Mouse (Mus musculus): Measurements from ENCODE around the gene Phf20.
"Not testable (repeated sequence)": the region's sequence is repeated elsewhere in the genome, so short reads cannot be mapped to it uniquely, and the experiment has no call there.

Gene Phf20

DNA sequence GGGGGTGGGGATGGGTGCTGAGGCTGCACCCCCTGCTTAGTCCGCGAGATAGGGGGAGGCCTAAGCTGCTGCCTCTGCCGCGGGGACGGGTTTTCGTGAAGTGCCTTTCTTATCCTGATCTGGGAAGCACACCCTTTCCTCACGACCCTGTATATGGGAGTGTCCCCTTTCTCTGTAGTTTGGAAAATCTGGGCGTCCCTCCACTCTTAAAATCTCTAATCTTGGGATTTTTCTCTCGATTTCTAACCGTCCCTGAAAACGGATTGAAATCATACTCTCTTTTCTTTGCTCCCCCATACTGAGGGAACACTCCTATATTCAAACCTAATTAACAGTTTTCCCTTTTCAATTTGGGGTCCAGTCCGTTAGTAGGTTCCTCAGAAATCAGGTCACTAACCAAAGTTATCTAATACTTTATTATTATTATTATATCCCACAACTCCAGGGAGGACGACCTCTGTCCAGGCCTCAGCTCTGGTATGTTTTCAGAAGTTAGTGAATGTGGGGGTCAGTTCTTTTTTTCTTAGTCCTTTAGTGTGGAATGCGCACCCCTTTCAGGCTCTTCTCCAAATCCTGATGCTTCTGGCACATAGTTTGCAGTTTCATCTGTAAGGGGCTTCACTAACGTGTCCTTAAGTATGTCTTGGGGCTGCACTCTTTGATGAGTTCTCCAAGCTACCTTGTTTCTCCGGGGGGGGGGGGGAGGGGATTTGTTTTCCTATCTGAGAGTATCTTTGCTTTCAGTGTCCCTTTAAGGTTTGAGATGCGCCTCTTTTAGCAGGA is 1.1 kb downstream of the Phf20 start:
- no peak for DNase-seq (ENCODE audit: extremely low spot score)

GRCm38 (mm10) chr2:156199944-156200343 is 3.7 kb downstream of the Phf20 start:
- no peak for DNase-seq (ENCODE audit: extremely low spot score)

DNA sequence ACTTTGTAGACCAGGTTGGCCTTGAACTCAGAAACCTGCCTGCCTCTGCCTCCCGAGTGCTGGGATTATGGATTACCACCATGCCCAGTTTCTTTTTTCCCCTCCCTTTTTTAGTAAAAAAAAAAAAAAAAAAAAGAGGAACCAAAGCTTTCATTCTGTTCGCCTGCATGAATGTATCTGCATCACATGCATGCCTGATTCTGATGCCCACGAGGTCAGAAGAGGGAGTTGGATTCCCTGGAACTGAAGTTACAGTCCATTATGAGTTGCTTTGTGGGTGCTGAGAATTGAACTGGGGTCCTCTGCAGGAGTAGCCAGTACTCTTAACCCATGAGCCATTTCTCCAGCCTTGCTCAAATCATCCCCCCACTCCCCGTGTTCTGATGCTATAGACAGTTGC is 5.2 kb downstream of the Phf20 start:
- DNase-seq (ENCODE audit: extremely low spot score) = no peak

GRCm38 (mm10) chr2:156202848-156203437 is 6.7 kb downstream of the Phf20 start:
- no peak for DNase-seq (ENCODE audit: extremely low spot score)

DNA sequence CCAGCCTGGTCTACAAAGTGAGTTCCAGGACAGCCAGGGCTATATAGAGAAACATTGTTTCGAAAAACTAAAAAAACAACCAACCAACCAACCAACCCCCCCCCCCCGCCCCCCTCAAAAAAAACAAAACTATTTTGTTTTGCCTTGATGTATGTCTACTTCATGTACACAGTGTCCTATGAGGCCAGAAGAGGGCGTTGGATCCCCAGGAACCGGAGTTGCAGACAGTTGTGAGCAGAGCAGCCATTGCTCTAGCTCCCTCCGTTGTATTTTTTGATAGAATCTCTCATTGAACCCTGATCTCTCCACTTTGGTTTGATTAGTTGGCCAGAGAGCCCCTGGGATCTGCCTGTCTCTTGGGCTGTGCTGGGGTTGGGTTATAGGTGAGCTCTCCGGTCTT is 7.7 kb downstream of the Phf20 start:
- DNase-seq (ENCODE audit: extremely low spot score) = no peak

DNA sequence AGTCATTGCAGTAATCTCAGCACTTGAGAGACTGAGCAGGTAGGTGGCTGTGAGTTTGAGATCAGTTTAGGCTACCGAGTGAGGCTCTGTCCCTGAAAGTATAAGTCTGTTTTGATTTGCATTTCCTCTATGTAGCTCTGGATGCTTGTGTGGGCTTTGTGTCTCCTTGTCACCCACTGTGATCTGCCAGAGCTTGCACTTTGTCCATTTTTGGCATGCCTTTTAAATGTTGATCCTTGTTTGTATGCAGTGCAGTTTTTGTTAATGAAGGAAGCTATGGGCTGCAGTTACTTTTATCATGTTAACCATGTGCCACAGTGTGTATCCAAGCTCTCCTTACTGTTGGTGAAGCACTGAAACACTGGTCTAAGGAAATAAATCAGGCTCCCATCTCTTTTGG is 21.5 kb downstream of the Phf20 start:
- DNase-seq (ENCODE audit: extremely low spot score) = no peak

GRCm38 (mm10) chr2:156222100-156222499 is 25.8 kb downstream of the Phf20 start:
- DNase-seq (ENCODE audit: extremely low spot score) = no peak

DNA sequence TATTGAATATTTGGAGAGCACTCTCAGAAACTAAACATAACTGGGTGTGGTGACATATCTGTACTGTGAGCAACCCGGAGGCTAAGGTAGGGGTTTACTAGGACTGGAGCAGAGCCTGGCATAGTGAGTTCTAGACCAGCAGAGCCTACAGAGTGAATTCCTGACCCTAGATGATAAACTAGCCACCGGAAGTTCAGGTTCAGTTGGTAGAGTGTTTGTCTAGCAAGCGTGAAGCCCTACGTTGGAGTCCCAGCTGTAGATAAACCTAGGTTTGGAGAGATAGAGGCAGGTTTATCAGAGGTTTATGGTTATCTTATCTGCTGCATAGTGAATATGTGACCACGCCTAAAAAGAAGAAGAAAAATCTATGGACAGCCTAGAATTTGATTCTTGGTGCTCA is 27.8 kb downstream of the Phf20 start:
- no peak for DNase-seq (ENCODE audit: extremely low spot score)

- DNase-seq (ENCODE audit: extremely low spot score) = no peak
Observed at GRCm38 (mm10) chr2:156227689-156228088, 31.4 kb downstream of the Phf20 start.

GRCm38 (mm10) chr2:156229171-156229570 is 32.9 kb downstream of the Phf20 start:
- no peak for DNase-seq (ENCODE audit: extremely low spot score)

- no peak for DNase-seq (ENCODE audit: extremely low spot score)
Observed at GRCm38 (mm10) chr2:156231340-156231739, 35.1 kb downstream of the Phf20 start.

- no peak for DNase-seq (ENCODE audit: extremely low spot score)
Observed at GRCm38 (mm10) chr2:156233275-156233948, 37.1 kb downstream of the Phf20 start.

DNA sequence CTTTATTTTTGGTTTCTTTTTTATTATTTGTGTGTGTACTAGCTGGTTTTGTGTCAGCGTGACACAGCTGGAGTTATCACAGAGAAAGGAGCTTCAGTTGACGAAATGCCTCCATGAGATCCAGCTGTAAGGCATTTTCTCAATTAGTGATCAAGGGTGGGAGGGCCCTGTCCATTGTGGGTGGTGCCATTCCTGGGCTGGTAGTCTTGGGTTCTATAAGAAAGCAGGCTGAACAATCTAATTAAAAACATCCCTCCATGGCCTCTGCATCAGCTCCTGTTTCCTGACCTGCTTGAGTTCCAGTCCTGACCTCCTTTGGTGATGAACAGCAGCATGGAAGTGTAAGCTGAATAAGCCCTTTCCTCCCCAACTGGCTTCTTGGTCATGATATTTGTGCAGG is 37.8 kb downstream of the Phf20 start:
- DNase-seq (ENCODE audit: extremely low spot score) = not testable (repeated sequence)

DNA sequence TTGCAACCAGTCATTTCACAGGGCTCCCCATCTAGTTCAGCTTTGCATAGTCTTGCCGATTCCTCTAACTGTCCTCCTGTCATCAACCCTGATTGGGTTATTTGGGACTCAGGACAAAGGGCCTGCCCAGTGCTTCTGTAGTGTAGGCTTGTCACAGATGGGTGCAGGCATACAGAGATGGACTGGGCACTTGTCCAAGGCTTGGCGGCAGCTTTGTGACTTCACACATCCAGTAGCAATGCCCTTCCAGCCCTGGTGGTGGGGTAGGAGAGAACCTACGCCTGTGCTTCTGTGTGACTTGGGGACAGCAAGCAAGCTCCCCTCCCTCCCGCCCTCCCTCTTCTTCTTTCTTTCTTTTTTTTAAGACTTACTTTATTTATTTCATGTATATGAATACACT is 39.6 kb downstream of the Phf20 start:
- no peak for DNase-seq (ENCODE audit: extremely low spot score)

DNA sequence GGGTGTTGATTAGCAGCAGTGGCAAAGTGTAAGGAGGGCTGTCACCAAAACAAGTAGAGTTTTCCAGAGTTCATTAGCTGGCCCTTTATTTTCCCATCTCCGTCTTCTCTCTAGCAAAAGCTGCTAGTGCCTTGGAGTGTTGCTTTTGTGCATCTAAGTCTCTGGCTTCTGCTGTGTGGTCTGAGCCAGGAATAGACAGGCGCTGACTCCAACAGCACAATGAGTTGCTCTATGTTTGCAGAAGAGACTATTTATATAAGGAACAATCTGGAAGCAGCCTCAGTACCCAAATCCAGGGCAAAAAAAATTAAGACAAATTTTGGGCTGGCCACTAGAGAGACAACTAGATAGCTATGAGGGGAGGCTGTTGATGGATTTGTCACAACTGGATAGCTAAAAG is 45.4 kb downstream of the Phf20 start:
- DNase-seq (ENCODE audit: extremely low spot score) = no peak

GRCm38 (mm10) chr2:156243011-156243410 is 46.7 kb downstream of the Phf20 start:
- DNase-seq (ENCODE audit: extremely low spot score) = no peak

DNA sequence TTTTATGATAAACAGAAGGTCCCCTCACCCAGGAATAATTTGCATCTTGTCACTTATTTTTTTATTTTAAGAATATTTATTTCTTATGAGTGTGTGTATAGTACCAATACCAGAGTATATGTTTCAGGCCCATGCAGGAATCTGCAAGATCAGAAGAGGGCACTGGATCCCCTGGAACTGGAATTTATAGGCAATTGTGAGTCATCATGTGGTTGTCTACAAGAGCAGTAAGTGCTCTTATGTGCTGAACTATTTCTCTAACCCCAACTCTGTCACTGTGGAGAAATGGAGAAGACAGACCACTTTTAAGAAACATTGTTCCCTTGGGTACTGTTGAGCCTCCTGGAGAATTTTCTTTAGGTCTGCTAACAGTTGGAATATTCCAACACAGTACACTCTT is 51.3 kb downstream of the Phf20 start:
- no peak for DNase-seq (ENCODE audit: extremely low spot score)

DNA sequence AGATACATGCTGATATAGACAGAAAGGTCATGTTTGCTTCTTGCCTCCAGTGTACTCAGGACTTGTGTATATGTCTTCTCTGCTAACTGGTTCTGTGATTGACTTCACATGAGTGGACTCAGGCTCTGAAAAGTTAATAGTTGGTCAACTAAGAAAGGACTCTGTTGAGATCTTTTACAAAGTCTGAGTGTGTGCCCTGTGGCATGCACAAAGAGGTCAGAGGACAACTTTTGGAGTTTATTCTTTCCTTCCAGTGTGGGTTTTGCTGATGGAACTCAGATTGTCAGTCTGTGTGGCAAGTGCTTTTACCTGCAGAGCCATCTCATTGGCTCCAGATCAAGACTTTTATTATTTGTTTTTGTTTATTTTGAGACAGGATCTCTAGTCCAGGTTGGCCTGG is 54.5 kb downstream of the Phf20 start:
- no peak for DNase-seq (ENCODE audit: extremely low spot score)

DNA sequence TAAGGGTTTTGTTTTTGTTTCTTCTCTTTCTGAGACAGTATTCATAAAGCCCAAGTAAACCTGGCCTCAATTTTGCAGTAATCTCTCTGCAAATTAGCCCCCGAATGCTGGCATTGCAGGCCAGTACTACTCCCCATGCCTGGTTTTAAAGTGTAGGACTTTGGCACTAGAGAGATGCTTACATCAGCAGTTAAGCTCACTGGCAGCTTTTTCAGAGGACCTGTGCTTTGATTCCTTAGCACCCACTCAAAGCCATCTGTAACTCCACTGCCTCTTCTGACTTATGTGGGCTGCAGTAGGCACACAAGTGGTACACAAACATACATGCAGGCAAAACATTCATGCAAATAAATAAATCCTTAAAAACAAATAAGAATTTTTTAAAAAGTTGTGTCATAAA is 55.0 kb downstream of the Phf20 start:
- DNase-seq (ENCODE audit: extremely low spot score) = no peak

- no peak for DNase-seq (ENCODE audit: extremely low spot score)
Observed at GRCm38 (mm10) chr2:156257051-156257450, 60.8 kb downstream of the Phf20 start.

GRCm38 (mm10) chr2:156257922-156258761 is 61.9 kb downstream of the Phf20 start:
- no peak for DNase-seq (ENCODE audit: extremely low spot score)

- no peak for DNase-seq (ENCODE audit: extremely low spot score)
Observed at GRCm38 (mm10) chr2:156260968-156261367, 64.7 kb downstream of the Phf20 start.
